Mouse (Mus musculus) gastrocnemius, adult 18-20 months (tissue): Measurements from ENCODE around the gene Gm49373. TPM values are rescaled to one million over a fixed set of nuclear protein-coding genes. Genes with fewer than 3 reads are reported as not detected.

Experiments used
- DNase-seq: peaks from one replicate; pipeline ENCODE4 v3.0.0; 2021; ENCODE audit warnings: low spot score
- long read RNA-seq, 2 experiments: library from polyadenylated mRNA; stranded (forward); transcript quantifications; one replicate each; pipeline ENCODE4 v2.0.0; 2021
- total RNA-seq, 2 experiments: library from RNA; stranded (reverse); gene quantifications; 2 replicates each; pipeline ENCODE4 v1.2.3; 2021

Gene Gm49373
- under 1 TPM; 0.17 to 0.34 TPM for total RNA-seq
- long read RNA-seq, experiment 1, partial matches to known transcripts, result 0 of 1 reads
- long read RNA-seq, experiment 1, other reads (novel, unspliced or antisense), result 1 of 1 reads
- long read RNA-seq, experiment 2, result 0 reads

DNA sequence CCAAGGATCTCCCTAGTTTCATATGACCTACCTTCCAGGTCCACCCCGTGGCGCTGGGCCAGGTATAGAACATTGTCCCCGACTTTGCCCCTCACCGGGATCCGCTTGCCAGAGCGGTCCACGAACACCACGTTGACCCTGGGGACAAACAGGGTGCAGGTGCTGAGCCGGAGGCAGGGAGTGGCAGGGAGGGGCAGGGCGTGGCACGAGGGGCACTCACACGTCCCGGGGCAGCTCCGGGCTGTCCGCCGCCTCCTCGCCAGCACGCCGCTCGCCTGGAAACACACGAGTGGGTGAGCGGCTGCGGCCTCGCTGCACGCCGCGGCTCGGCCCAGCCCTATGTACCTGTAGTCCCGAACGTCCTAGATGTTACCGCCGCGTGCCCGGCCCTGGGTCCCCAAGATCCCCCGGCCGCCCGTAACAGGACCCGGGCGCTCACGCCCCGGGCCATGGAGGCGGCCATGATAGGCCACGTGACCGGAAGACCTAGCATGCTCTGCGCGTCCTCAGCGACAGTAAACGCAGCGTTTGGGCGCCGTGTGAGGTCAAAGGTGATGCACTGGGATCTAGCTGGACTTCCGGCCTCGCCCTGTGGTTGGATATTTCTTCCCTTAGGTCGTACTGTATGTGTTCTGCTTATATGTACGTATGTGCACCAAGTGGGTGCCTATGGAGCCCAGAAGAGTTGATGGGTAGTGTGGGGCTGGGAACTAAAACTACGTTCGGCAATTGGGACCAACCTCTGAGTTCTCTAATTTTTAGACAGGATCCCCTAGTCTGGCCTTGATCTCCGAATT is at the start of gene Gm49373, which contains the start of gene Fdx1l:
Gm49373 (minus strand) TSS at position 53 of the 797 bp plus-strand sequence.
Fdx1l (minus strand) TSS at position 571 of the 797 bp plus-strand sequence.
- DNase-seq, result peak; percentile 90

DNA sequence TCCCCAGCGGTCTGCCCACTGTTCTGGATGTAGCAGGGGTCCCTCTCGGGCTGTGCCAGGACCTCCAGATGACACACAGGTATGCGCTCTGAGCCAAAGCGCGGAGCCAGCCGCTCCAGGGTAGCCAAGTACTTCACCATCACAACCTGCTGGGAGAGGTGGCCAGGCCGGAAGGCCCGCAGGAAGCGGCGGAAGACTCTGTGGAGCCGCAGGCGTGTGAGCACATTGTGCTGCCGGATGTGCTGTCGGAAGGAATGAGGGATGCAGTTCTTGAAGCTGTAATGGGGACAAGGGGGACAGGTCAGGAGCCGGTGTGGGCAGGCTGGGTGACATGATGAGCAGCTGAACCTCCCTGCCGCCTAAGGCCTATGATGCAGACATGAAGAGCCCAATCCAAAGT is 48.6 kb upstream of the Gm49373 start:
- DNase-seq, result no peak

DNA sequence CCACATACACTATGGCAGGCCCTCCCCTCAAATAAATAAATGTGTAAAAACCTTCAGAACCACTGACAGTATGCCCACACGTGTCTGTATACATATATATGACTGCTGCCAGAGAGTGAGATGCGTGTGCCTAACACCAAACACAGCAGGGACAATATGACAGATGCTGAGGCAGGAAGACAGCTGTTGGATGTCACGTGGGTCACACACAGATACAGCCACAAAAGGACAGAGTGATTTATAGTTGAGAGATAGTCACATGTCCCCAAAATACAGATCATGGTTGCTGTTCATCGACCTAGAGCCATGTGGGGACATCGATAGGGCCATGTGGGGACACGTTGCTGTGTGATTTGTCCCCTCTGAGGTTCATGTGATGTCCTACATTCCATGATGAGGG is 44.2 kb upstream of the Gm49373 start:
- no peak for DNase-seq

DNA sequence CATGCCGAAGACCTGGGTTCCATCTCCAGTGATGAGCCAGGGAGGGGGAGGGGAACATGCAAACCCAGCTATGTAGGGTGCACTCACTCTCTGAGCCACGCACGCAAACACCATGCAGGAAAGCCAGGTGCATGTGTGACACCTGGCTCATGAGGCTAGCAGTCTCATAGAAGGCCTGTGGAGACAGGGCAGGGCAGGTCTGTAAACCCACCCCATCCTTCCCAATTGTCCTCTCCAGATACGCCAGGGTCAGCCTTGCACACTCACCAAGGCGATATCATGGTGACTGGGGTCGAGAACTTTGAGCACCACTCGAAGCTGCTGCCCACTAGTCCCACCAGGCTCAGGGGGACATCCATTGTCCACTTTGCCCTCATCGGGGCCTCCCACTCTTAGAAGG is 42.2 kb upstream of the Gm49373 start:
- no peak for DNase-seq

DNA sequence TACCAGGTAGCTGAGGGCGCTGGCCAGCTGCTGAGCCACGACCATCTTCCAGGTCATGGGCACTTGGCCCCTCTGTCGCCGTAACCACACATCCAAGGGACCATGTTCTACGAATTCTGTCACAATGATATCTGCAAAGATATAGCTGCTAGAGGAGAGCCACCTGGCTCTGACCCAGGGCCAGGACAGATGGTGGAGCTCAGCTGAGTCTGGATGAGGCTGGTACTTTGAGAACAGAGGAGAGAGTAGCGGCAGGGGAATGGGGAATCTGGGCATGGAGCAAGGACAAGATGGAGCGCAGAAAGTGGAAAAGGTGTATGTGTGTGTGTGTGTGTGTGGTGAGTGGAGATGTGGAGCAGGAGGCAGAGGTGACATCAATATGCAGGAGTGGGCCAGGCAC is 41.3 kb upstream of the Gm49373 start:
- DNase-seq, result no peak

DNA sequence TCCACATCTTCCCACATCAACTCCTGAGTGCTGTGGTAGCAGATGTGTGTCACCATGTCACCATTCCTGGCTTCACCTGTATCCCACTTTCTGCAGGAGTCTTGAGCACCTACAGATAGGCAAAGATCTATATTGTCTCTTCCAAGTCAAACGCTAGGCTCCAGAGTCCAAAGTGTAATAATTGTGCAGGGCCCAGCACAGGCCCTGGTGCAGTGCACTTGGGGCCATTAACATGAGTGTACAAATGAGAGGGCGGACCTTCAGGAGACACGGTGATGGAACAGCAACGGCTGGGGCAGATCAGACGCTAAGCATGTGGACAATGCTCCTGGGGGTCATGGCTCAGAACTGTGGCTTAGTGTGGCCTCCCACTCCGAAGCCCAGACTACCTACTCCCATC is 40.9 kb upstream of the Gm49373 start:
- no peak for DNase-seq

DNA sequence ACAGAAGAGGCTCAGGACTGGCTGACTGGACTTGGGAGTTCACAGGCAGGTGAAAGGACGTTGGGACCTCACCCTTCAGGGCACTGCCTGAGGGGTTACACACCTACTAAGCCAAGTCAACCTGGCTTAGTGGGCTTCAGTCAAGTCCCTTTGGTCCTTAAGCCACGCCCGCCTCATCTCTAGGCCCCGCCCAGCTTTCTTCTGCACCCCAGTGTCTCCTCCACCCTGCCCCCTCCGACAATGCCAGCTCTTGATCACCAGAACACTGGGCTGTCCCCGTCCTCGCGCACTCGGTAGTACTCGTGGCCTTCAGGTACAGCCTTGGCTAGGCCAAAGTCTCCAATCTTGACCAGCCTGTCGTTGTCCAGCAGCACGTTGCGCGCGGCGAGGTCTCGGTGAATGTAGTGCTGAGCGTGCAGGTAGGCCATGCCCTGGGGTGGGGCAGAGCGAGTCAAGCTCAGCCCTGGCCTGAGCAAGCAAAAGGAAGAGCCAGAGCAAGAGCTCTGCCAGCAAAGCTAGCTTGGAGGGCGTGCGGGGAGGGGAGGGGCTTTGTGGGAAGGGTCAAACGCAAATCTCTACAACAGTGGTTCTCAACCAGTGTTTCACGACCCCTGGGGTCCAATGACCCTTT is 34.8 kb upstream of the Gm49373 start:
- no peak for DNase-seq

DNA sequence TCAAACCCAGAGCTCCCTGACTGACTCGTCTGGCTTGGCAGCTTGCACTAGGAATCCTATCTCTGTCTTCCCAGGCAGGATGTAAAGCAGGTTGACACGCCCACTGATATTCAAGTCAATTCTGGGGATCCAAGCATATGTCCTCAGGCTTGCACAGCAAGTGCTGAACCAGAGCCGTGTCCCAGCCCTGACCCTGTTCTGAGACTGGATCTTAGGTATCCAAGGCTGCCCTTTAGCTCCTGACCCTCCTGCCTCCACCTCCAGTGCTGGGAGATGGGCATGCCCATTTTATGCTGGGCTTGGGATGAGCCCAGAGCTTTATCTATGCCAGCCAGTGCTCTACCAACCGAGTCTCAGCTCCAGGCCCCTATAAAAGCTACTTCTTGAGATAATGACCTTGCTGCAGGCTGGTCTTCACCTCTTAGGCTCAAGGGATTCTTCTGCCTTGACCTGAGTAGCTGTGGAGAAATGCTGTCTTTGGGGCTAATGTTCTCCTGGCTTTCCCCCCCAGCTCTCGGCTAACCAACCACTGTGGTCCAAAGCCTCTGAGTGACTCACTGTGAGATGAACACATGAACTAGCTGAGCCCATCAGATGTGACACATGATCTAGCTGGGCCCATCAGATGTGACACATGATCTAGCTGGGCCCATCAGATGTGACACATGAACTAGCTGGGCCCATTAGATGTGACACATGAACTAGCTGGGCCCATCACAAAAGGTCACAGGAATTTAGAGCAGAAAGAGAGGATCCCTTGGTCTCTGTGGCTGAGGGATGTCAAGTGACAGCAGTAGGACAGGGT is 33.1 kb upstream of the Gm49373 start:
- DNase-seq, result no peak

DNA sequence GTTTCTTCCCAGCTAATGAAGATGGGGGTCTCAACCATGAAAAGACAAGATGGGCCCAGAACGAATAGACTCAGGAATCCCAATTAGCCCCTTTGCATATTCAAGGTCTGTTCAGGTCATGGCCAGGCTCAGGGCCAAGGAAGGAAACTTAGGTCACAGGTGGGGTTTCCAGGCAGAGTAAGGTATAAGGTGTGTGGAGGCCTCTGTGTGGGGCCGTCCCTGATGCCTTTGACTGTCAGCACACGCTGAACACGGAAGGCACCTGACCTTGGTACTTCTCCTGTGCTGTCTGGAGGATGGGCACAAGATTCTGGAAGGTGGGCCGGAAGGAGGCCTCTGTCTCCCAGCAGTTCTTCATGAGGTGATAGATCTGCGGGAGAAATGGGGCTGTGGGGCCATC is 31.9 kb upstream of the Gm49373 start:
- no peak for DNase-seq

DNA sequence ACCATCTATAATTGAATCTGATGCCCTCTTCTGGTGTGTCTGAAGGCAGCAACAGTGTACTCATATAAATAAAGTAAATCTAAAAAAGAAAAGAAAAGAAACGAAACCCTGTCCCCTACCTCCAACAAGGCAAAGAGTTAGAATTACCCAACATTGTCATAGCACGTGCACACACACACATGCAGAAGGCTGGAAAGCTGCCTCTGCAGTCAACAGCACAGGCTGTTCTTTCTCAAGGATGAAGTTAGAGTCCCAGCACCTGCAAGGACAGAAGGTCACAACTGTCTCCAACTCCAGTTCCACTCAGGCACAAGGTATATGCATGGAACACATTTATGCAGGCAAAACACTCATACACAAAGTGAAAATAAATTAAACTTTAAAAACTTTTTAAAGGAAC is 29.2 kb upstream of the Gm49373 start:
- DNase-seq, result no peak

DNA sequence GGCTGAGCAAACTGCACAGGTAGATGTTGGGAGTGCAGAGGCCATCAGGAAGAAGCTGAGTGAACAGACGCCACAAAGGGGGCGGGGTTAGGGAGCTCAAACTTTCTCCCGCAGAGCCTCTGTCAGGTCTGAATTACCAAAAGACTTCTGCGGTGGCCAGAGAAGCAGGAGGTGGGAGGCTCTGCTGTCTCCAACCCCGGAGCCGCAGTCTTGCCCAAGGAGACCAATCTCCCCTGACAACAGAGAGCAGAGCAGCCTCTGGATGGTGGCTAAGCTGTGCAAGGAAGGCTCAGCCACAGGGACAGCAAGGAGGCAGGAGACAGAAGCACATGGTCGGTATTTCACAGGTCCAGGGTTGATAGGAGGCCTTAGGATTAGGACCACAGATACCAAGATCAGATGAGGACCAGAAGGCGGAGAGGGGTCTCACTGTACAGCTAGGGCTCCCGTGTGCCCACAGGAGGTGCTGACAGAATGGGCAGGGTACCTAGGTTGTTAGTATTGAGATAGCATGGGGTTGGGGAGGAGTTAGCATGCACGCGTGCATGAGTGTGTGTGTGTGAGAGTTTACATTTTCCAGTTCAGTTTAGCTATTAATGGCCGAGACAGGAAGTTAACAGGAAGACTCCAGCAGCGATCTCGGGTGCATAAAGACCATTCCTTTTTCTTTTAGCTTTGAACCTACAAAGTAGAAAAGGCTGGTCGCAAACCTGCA is 27.7 kb upstream of the Gm49373 start:
- no peak for DNase-seq

DNA sequence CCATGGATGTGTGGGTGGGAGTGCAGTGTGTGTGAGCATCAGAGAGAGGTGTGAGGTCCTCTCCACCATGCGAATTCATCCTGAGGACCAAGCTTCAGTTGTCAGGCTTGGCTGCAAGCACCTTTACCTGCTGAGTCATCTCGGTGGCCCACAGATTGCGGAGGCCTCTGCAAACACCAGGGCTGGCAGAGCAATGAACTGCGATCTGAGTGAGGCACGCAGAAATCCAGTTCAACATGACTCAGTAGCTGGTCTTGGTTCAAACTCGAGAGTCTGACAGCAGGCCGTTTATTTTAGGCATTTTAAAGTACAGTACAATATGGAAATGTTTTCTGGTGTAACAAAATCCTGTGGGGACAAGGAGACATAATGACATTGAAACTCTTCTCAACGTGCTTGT is 24.9 kb upstream of the Gm49373 start:
- no peak for DNase-seq

DNA sequence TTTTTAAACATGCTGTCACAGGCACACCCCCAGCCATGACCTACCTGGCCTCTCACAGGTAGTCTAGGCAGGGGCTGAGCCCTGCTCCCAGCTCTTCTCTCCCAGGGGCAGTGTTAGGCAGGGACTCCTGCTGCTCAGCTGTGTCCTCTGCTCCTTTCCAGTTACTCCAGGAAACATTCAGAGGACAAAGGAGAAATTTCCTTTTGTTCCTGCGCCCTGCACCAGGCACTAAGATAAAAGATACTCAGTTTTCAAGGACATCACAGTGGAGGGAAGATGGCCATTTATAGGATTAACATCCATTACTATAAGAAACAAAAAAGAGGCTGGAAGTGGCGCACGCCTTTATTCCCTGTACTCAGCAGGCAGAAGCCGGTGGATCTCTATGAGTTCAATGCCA is 23.1 kb upstream of the Gm49373 start:
- DNase-seq, result no peak

DNA sequence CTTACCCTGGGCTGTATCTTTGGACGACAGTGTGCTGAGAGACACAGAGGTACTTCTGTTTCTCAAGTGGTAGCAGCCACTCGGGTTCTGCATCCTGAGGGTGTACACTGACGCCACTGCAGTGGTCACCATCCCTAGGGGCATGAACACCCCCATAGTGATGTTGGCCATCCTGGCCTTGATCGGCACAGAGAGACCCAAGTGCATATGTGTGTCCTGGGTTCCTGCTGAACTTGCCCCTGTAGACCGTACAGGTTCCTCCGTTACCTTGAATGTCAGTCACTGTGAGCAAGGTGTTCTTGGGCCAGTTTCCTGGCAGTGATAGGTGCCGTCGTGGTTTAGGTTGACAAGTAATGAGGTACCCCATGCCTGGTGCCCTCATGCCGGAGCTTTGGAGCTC is 20.5 kb upstream of the Gm49373 start:
- no peak for DNase-seq

DNA sequence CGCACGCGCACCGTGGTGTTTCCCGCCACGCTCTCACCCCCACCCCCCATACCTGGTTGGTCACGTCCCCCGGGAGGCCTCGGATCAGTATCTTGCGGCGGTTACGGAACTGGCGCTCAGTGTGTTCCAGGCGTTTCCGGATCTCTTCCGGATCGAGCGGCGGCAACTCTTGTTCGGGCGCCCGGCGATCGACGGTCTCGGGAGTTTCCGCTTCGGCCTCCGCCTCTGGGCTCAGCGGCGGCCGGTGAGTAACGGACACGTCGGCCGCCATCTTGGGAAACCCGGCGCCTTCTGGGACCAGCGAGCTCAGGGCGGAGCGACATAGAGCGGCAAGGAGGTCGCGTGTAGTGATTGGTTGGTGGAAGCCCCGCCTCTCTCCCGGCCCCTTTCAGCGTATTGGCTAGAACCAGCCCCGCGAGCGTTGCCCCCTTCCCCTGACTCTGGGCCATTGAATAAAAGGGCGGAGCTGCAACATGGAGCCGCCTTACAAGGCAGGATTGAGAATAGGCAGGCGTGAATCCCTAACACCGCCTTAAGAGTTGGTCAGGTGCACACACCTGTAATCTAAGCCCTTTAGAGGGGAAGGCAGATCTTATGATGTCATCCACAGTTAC is 18.9 kb upstream of the Gm49373 start, which contains the start of the genes Gm38431 and Raver1:
Gm38431 (minus strand) TSS at position 291 of the 614 bp plus-strand sequence.
Raver1 (minus strand) TSS at position 302 of the 614 bp plus-strand sequence.
- peak; percentile 98 for DNase-seq

DNA sequence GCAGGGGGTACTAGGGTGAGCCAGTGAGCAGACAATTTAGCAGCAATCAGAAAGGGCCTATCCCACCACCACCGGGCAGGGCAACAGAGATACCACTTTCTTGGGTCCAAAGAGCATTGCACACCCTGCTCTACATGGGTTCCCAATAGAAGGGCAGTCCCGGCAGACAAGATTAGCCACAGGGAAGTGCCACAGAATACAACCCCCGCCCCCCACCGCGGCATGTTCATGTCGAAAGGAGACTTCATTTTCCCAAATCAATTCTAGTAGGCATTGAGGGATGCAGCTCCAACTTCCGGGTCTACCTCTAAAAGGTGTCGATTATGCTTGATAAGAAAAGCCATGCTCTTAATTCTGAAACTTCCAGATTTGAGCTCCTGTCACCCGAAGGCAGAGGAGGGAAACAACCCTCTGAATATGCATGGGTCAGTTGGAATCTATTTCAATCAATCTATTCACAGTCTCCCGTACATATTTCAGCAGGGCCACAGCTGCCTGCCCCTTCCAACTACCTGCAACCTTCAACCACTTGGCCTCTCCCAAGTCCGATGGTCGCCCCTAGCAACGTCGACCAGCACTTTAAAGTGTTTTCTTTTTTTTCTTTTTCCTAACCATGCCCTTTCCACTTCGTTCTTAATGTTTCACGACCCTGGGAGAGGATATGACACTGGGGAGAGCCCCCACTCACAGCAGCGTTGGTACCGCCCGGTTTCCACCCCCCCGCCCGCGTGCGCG is 18.2 kb upstream of the Gm49373 start:
- no peak for DNase-seq

DNA sequence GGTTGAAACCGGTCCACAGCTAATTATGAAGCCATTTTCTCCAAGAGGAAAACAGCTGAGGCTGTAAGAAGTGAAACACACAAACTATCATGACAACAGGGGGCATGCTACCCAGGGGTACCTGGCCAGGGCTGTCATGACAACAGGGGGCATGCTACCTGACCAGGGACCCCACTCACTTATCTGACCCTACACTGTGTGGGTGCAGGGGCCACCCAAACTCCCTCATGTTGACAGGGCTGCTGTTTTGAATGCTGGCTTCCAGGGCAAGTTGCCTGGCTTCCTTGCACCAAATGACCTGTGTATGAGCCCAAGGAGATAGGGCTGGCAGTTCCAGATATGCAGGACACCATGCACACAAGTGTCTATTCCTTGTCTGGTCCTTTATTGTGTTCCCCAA is 17.6 kb upstream of the Gm49373 start:
- no peak for DNase-seq

DNA sequence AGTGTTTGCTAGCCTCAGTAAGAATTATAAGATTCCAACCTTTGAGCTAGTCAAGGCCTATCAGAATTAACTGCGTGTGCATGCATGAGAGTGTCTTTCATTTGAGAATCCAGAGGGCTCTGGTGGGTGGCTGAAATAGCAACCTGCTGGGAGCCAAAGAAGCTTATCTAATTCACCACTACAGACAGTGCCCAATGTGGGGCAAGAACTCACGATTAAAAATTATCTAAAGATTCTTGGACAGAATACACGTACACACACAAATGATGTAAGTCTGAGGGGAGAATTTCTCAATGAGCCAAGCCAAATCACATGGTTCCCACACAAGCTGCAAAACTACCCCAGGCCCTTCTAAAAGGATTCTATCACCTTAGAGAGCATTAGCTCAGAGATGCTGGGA is 10.4 kb upstream of the Gm49373 start:
- DNase-seq, result no peak

DNA sequence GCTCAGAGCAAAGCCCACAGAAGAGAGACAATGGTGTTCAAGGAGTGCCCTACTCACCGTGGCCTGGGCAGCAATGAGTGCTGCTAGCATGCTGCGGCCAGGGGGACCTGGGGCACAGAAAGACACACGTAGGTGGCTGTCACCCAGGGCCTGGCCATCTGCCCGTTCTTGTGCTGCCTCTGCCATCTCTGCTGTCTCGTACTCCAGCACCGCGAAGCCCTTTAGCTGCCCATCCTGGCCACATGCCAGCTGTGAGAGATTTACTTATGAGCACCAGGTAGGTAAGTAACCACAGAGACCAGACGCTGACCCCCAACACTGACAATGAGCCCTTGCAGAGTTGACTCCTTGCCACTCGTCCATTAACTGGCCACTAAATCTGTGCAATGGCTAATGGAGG is 8.2 kb upstream of the Gm49373 start:
- no peak for DNase-seq

DNA sequence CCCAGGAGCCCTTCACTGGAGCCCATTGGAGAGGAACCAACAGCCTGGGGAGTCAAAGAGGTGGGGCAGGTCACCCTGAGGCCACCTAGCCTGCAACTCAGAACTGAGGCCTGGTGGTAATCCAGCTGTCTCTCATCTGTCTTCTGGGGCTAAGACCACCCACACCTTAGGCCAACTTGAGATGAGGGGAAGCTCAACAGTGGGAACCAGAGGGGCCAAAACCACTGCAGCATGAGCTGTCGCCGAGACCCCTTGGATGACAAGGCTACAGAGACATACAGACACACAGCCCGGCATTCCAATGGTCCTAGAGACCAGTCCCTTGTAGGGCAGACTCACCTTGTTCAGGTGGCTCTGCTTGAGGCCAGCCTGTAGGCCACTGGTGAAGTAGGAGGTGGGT is 2.7 kb upstream of the Gm49373 start:
- DNase-seq, result no peak
